Mouse (Mus musculus): ENCODE measurements around the gene Zbtb11.

GRCm38 (mm10) chr16:56006798-56007197 is 33.1 kb downstream of the Zbtb11 start:
- no peak for TF ChIP-seq CTCF (IDR thresholded peaks at IDR 0.05; ENCODE audit: low read depth, low read length)
- TF ChIP-seq GATA1 (IDR thresholded peaks at IDR 0.05; ENCODE audit: borderline replicate concordance, low read length) = no peak
- TF ChIP-seq TAL1 (conservative IDR thresholded peaks at IDR 0.05; ENCODE audit: low read depth, low read length) = no peak
- no peak for TF ChIP-seq POLR2AphosphoS5 (IDR thresholded peaks at IDR 0.05; ENCODE audit: insufficient replicate concordance, low read depth, low read length)

All from G1E (cell line).